Mouse (Mus musculus): Measurements from ENCODE around the gene Gm44790.

DNA sequence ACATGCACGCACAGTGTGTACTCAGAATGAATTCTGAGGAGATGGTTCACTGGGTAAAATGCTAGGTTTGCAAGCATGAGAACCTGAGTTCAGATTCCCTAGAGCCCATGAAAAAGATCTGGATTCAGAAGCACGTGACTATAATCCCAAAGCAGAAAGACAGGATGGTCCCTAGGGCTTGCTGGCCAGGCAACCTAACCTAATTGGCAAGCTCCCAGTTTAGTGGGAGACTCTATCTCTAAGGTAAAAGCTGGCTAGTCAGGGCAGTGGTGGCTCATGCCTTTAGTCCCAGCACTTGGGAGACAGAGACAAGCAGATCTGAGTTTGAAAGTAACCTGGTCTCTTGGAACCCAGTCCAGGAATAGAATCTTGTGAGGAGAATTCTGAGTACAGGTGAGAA, 27.5 kb upstream of the Gm44790 start:
- no peak for TF ChIP-seq CTCF (conservative IDR thresholded peaks at IDR 0.05; ENCODE audit: low read length)
- no peak for TF ChIP-seq POU5F1 (IDR thresholded peaks at IDR 0.05; ENCODE audit: borderline replicate concordance, low read length)
- no peak for TF ChIP-seq NANOG (IDR thresholded peaks at IDR 0.05; ENCODE audit: borderline replicate concordance, low read length)

Data from E14TG2a.4 (cell line).